Mouse (Mus musculus) small intestine, adult 2 months (tissue): ENCODE results near the gene Metrnl. TPM values are rescaled to one million over a fixed set of nuclear protein-coding genes. Genes with fewer than 3 reads are reported as not detected.
"Not testable (repeated sequence)": the region's sequence is repeated elsewhere in the genome, so short reads cannot be mapped to it uniquely, and the experiment has no call there.

Experiments used
- H3K27ac ChIP-seq: fragments of 200-500 bp; 2 replicates; pipeline ENCODE4 v1.5.1; 2012; ENCODE audit warnings: low read depth, low read length, control low read depth, inconsistent platforms; ENCODE audit not compliant: insufficient read depth
- H3K27me3 ChIP-seq: fragments of 200-500 bp; 2 replicates; pipeline ENCODE4 v1.6.1; 2012; ENCODE audit warnings: mild to moderate bottlenecking, moderate library complexity, low read length, inconsistent platforms; ENCODE audit not compliant: control insufficient read depth, insufficient read depth
- H3K36me3 ChIP-seq: fragments of 200-500 bp; 2 replicates; pipeline ENCODE4 v1.6.1; 2012; ENCODE audit warnings: mild to moderate bottlenecking, low read length, control low read depth, inconsistent platforms; ENCODE audit not compliant: control insufficient read depth, insufficient read depth
- H3K4me1 ChIP-seq: fragments of 200-500 bp; 2 replicates; pipeline ENCODE4 v1.6.1; 2012; ENCODE audit warnings: low read length, inconsistent platforms, mixed read lengths; ENCODE audit not compliant: control insufficient read depth, insufficient read depth, insufficient read length
- H3K4me3 ChIP-seq: fragments of 200-500 bp; 2 replicates; pipeline ENCODE4 v1.5.1; 2012; ENCODE audit warnings: low read depth, mild to moderate bottlenecking, control low read depth, inconsistent platforms, low read length, moderate library complexity
- CTCF ChIP-seq: fragments of 200-500 bp; IDR thresholded peaks from 2 replicates; pipeline ENCODE4 v1.5.1; 2012; ENCODE audit warnings: low read depth, mild to moderate bottlenecking, control low read depth, inconsistent platforms, low read length, moderate library complexity, mixed read lengths; ENCODE audit not compliant: insufficient replicate concordance, insufficient read length; ENCODE audit errors: extremely low read depth
- POLR2A ChIP-seq: fragments of 200-500 bp; IDR thresholded peaks from 2 replicates; pipeline ENCODE4 v1.6.1; 2012; ENCODE audit warnings: low read depth, mild to moderate bottlenecking, control low read depth, inconsistent platforms, low read length, moderate library complexity
- WGBS: fragments of 180-500 bp; shearing (Covaris S2); methylation state at CpG from one replicate; pipeline ENCODE4 v1.1.7; 2018; 5-methylcytosine and 5-hydroxymethylcytosine counted together
- polyA plus RNA-seq: library from polyadenylated mRNA; depleted of rRNA; stranded (reverse); fragments of >200 nt; gene quantifications from 2 replicates; pipeline ENCODE4 v1.2.3, GENCODE M21; 2012

Metrnl gene
- polyA plus RNA-seq, 1 experiment, result 219 TPM

DNA sequence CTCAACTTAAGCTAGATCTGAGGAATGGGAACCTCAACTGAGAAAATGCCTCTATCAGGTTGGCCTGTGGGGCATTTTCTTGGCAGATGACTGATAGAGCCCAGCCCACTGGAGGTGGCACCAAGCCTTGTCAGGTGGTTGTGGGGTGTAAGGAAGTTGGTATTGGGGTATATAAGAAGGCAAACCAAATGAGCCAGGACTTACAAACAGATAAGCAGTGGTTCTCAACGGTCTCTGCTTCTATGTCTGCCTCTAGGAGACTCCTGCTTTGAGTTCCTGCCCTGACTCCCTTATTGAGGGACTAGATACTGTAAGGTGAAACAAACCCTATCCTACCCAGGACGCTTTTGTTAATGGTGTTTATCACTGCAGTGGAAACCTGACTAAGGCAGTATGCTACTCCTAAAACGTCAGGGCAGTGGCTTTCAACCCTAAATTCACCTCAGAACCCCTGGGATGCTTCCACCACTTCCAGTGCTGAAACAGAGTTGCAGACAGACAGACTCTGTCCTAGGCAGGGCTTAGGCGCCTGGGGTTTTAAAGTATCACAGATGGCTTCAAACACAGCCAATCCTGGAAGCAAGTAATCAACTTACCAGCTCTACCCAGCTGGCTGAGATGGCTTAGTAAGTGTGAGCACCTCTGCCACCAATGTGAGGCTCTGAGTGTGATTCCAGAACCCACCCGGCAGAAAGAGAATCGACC, 45.4 kb upstream of the Metrnl start:
- TF ChIP-seq CTCF (no peak), POLR2A (no peak)
- peaks cover 1% of the 10 kb centered on the region; the same call in 1 of the 2 replicates for H3K4me1 ChIP-seq
- 84% methylated on average over 6 of the region's 6 CpGs for WGBS
- H3K36me3 ChIP-seq, result 0 out of 2 replicates have a peak, but pooled peaks cover 3% of the 10 kb centered on the region
- H3K4me3 ChIP-seq, result no peak overlapping the region
- H3K27ac ChIP-seq, result no peak overlapping the region
- H3K27me3 ChIP-seq, result no peaks in the 10 kb centered on the region

DNA sequence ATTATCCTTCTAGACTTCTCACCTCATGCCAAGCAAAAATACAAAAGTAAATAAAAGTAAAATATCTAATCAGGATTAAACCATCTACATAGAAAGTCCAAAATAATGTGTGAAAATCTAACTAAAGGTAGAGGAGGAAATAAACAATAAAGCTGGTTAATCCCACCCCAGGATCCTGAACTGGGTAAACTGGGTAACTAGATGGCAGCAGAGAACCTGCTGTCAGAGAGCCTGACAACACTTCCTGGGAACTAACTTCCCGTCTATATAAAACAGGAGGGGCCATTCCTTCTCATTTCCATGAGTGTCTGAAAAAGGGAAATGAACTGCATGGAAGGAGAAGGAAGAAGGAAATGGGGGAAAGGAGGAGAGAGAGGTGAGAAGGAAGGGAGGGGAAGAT, 43.2 kb upstream of the Metrnl start:
- TF ChIP-seq POLR2A (no peak), CTCF (no peak)

DNA sequence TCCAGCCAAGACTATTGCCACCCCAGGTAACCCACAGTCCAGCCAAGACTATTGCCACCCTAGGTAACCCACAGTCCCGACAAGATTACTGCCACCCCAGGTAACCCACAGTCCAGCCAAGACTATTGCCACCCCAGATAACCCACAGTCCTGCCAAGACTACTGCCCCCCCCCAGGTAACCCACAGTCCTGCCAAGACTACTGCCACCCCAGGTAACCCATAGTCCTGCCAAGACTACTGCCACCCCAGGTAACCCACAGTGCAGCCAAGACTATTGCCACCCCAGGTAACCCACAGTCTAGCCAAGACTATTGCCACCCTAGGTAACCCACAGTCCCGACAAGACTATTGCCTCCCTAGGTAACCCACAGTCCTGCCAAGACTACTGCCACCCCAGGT, 40.7 kb upstream of the Metrnl start:
- not testable (repeated sequence) for H3K27me3 ChIP-seq, H3K4me1 ChIP-seq, H3K27ac ChIP-seq, H3K36me3 ChIP-seq, H3K4me3 ChIP-seq
- 85% methylated on average over 2 of the region's 2 CpGs for WGBS

More for the DNA sequence above, 43.2 kb upstream of the Metrnl start:
- H3K27me3 ChIP-seq, result no peaks in the 10 kb centered on the region
- H3K27ac ChIP-seq, result no peak overlapping the region
- no peak overlapping the region for H3K4me3 ChIP-seq
- peaks cover 4% of the 10 kb centered on the region; the same call in 1 of the 2 replicates for H3K4me1 ChIP-seq
- H3K36me3 ChIP-seq, result 0 out of 2 replicates have a peak, but pooled peaks cover 1% of the 10 kb centered on the region
- WGBS, result 28% methylated on average over 1 of the region's 1 CpGs

DNA sequence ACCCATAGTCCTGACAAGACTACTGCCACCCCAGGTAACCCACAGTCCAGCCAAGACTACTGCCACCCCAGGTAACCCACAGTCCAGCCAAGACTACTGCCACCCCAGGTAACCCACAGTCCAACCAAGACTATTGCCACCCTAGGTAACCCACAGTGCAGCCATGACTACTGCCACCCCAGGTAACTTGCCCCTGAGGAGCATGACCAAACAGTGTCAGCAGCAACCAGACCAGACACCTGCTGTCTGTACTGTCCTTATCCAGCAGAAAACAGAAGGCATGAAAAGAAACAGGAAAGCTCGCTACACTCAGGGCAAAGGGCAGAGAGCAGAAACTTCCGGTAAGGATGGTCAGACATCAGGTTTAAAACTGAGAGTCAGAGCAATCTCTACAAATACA, 40.2 kb upstream of the Metrnl start:
- WGBS, result 35% methylated on average over 2 of the region's 2 CpGs
- Histone ChIP-seq H3K4me1 (peaks cover 4% of the 10 kb centered on the region; the same call in 1 of the 2 replicates), H3K27me3 (no peaks in the 10 kb centered on the region), H3K27ac (0 out of 2 replicates have a peak overlapping the region, but pooled peaks have one; percentile 8), H3K36me3 (no peaks in the 10 kb centered on the region; the same call in 1 of the 2 replicates), H3K4me3 (no peak overlapping the region)
- no peak for TF ChIP-seq POLR2A
- TF ChIP-seq CTCF, result no peak

DNA sequence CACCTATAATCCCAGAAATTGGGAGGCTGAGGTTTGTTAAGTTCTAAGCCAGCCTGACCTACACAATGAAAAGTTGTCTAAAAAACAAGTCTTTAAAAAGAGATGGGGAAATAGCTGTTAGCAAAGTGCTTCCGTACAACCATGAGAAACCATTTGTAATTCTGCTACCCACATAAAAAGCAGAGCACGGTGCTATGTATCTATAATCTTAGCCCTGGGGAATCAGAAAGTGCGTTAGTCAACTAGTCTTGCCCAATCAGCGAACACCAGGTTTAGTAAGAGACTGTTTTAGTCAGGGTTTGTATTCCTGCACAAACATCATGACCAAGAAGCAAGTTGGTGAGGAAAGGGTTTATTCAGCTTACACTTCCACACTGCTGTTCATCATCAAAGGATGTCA, 33.8 kb upstream of the Metrnl start:
- 91% methylated on average over 4 of the region's 4 CpGs for WGBS

DNA sequence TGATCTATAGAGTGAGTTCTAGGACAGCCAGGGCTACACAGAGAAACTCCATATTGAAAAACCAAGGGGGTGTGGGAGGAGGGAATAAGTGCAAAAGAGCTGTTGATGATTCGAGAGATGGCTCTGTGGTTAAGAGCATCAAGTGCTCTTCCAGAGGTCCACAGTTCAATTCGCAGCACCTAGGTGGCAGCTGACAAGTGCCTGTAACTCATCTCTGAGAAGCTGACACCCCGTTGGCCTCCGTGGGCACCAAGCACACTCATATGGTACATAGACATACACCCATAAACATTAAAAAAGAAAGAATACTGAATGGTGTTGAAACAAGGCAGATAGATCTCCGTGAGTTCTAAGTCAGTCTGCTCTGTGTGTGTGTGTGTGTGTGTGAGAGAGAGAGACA, 32.6 kb upstream of the Metrnl start:
- no peak overlapping the region for H3K4me3 ChIP-seq
- H3K36me3 ChIP-seq, result peaks cover 8% of the 10 kb centered on the region
- peaks cover 3% of the 10 kb centered on the region; the same call in 1 of the 2 replicates for H3K4me1 ChIP-seq
- TF ChIP-seq POLR2A, result no peak
- no peak for TF ChIP-seq CTCF
- H3K27me3 ChIP-seq, result no peaks in the 10 kb centered on the region
- no peak overlapping the region for H3K27ac ChIP-seq
- 94% methylated on average over 5 of the region's 5 CpGs for WGBS

More for the DNA sequence above, 33.8 kb upstream of the Metrnl start:
- no peaks in the 10 kb centered on the region for H3K4me1 ChIP-seq
- TF ChIP-seq CTCF, result no peak
- TF ChIP-seq POLR2A, result no peak
- no peak overlapping the region for H3K4me3 ChIP-seq
- no peaks in the 10 kb centered on the region for H3K27me3 ChIP-seq
- no peak overlapping the region for H3K27ac ChIP-seq
- H3K36me3 ChIP-seq, result peaks cover 8% of the 10 kb centered on the region

DNA sequence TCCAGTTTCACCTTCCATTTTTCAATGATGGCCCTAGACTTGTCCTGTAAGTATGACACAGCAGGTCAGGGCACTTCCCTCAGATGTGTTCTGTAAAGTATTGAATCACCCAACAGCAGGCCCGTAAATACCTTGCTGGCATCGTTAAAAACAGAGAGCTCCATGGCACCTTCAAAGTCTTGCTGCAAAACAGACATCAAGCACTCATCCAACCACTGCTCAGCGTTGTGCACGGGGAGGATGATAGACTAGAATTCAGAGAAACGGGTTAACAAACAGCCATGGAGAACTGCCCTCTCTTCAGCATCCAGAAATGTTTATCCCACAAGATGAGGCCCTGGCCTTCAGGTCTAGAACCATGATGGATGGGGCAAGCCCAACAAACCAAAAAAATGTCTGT, 30.4 kb upstream of the Metrnl start:
- Histone ChIP-seq H3K4me3 (no peak overlapping the region), H3K36me3 (peaks cover 8% of the 10 kb centered on the region), H3K27ac (no peak overlapping the region), H3K4me1 (peaks cover 3% of the 10 kb centered on the region; the same call in 1 of the 2 replicates), H3K27me3 (no peaks in the 10 kb centered on the region)
- TF ChIP-seq POLR2A, result no peak
- no peak for TF ChIP-seq CTCF
- 94% methylated on average over 5 of the region's 5 CpGs for WGBS
